Mouse (Mus musculus): ENCODE results near the gene Sesn3. TPM values are rescaled to one million over a fixed set of nuclear protein-coding genes. Genes with fewer than 3 reads are reported as not detected.

Gene Sesn3
- total and polyA plus RNA-seq, 3 experiments: 1.5 to 6.0 TPM; not detected in 1

- TF ChIP-seq EP300 (IDR thresholded peaks at IDR 0.05; ENCODE audit: low read depth in 1 of 2, low read length in 2 of 2) (peak in 1 of 2 experiments; percentile 28; a peak in 1 of 4 replicates), RAD21 (IDR thresholded peaks at IDR 0.05; ENCODE audit: low read depth, low read length) (no peak), MAFK (IDR thresholded peaks at IDR 0.05; ENCODE audit: borderline replicate concordance, low read depth, low read length) (peak; percentile 99), ETS1 (IDR thresholded peaks at IDR 0.05; ENCODE audit: low read depth, low read length) (no peak)
- Histone ChIP-seq H3K79me2 (ENCODE audit: control insufficient read depth, insufficient read depth, low read length, poor library complexity) (no peaks in the 10 kb centered on the region), H3K27ac (ENCODE audit: control insufficient read depth, low read depth, low read length) (no peak overlapping the region), H3K4me1 (ENCODE audit: control insufficient read depth in 1 of 2, insufficient read depth in 2 of 2, low read length in 2 of 2) (peaks cover 0 to 9% of the 10 kb centered on the region in 2 experiments; a peak in 3 of 4 replicates), H3K27me3 (ENCODE audit: control insufficient read depth in 1 of 2, insufficient read depth in 2 of 2, low read length in 2 of 2) (peaks cover 6 to 13% of the 10 kb centered on the region in 2 experiments; a peak in 3 of 4 replicates), H3K9me3 (replicated peaks; ENCODE audit: insufficient read depth, low read length) (no peaks in the 10 kb centered on the region), H3K36me3 (ENCODE audit: control insufficient read depth in 1 of 2, insufficient read depth in 2 of 2, low read length in 2 of 2) (peaks cover 0 to 12% of the 10 kb centered on the region in 2 experiments; a peak in 2 of 4 replicates), H3K9ac (ENCODE audit: control insufficient read depth, low read depth, low read length, poor library complexity, severe bottlenecking) (no peak overlapping the region), H3K4me3 (ENCODE audit: control insufficient read depth in 1 of 2, insufficient read depth in 1 of 2, low read depth in 2 of 2, low read length in 2 of 2) (peak overlapping the region in 1 of 2 experiments; percentile 61; a peak in 2 of 4 replicates)
- DNase-seq (ENCODE audit: low read depth, low spot score): peak; percentile 40
Observed at GRCm38 (mm10) chr9:14277365-14277991, 2.6 kb downstream of the Sesn3 start.

GRCm38 (mm10) chr9:14280696-14281095 is 5.8 kb downstream of the Sesn3 start:
- Histone ChIP-seq H3K27me3 (ENCODE audit: control insufficient read depth in 1 of 2, insufficient read depth in 2 of 2, low read length in 2 of 2) (peaks cover 8 to 13% of the 10 kb centered on the region in 2 experiments), H3K79me2 (ENCODE audit: control insufficient read depth, insufficient read depth, low read length, poor library complexity) (no peaks in the 10 kb centered on the region), H3K4me1 (ENCODE audit: control insufficient read depth in 1 of 2, insufficient read depth in 2 of 2, low read length in 2 of 2) (peaks cover 0 to 5% of the 10 kb centered on the region in 2 experiments; a peak in 3 of 4 replicates), H3K9me3 (replicated peaks; ENCODE audit: insufficient read depth, low read length) (no peaks in the 10 kb centered on the region), H3K27ac (ENCODE audit: control insufficient read depth, low read depth, low read length) (no peak overlapping the region), H3K9ac (ENCODE audit: control insufficient read depth, low read depth, low read length, poor library complexity, severe bottlenecking) (no peak overlapping the region), H3K4me3 (ENCODE audit: control insufficient read depth in 1 of 2, insufficient read depth in 1 of 2, low read depth in 2 of 2, low read length in 2 of 2) (no peak overlapping the region), H3K36me3 (ENCODE audit: control insufficient read depth in 1 of 2, insufficient read depth in 2 of 2, low read length in 2 of 2) (peaks cover 0 to 7% of the 10 kb centered on the region in 2 experiments; a peak in 2 of 4 replicates)
- no peak for DNase-seq (ENCODE audit: low read depth, low spot score)
- TF ChIP-seq ZC3H11A (IDR thresholded peaks at IDR 0.05; ENCODE audit: low read depth, low read length) (no peak), MXI1 (IDR thresholded peaks at IDR 0.05; ENCODE audit: low read depth, low read length) (no peak), MYC (IDR thresholded peaks at IDR 0.05; ENCODE audit: low read depth, low read length) (no peak), CHD1 (IDR thresholded peaks at IDR 0.05; ENCODE audit: low read depth, low read length) (no peak), TCF12 (IDR thresholded peaks at IDR 0.05; ENCODE audit: low read depth, low read length) (no peak), BHLHE40 (IDR thresholded peaks at IDR 0.05; ENCODE audit: borderline replicate concordance, low read depth, low read length) (no peak)

GRCm38 (mm10) chr9:14285036-14285435 is 10.2 kb downstream of the Sesn3 start:
- TF ChIP-seq ZMIZ1 (IDR thresholded peaks at IDR 0.05; ENCODE audit: low read depth, low read length): no peak
- TF ChIP-seq MYC (IDR thresholded peaks at IDR 0.05; ENCODE audit: low read depth, low read length): no peak
- TF ChIP-seq SMC3 (IDR thresholded peaks at IDR 0.05; ENCODE audit: low read depth, low read length): no peak
- TF ChIP-seq TCF12 (IDR thresholded peaks at IDR 0.05; ENCODE audit: low read depth, low read length): no peak
- no peak for TF ChIP-seq MAZ (IDR thresholded peaks at IDR 0.05; ENCODE audit: low read depth, low read length)
- no peak for TF ChIP-seq RAD21 (IDR thresholded peaks at IDR 0.05; ENCODE audit: low read depth, low read length)
- no peak for TF ChIP-seq TBP (IDR thresholded peaks at IDR 0.05; ENCODE audit: low read depth, low read length)
- no peak for TF ChIP-seq GATA1 (IDR thresholded peaks at IDR 0.05; ENCODE audit: low read depth, low read length)
- TF ChIP-seq CTCF (IDR thresholded peaks at IDR 0.05 in 2 of 3, conservative IDR thresholded peaks at IDR 0.05 in 1 of 3; ENCODE audit: control insufficient read depth in 1 of 3, insufficient read depth in 1 of 3, low read depth in 2 of 3, low read length in 3 of 3, poor library complexity in 1 of 3, severe bottlenecking in 1 of 3): no peak
- TF ChIP-seq POLR2AphosphoS2 (IDR thresholded peaks at IDR 0.05; ENCODE audit: low read length): no peak
- no peak for TF ChIP-seq USF1 (IDR thresholded peaks at IDR 0.05; ENCODE audit: low read depth, low read length)
- no peak for TF ChIP-seq CHD2 (IDR thresholded peaks at IDR 0.05; ENCODE audit: low read length)
- no peak for TF ChIP-seq ZKSCAN1 (IDR thresholded peaks at IDR 0.05; ENCODE audit: low read depth, low read length)
- no peak for TF ChIP-seq MXI1 (IDR thresholded peaks at IDR 0.05; ENCODE audit: low read depth, low read length)
- TF ChIP-seq KAT2A (conservative IDR thresholded peaks at IDR 0.05; ENCODE audit: low read depth, low read length): no peak
- TF ChIP-seq MAX (IDR thresholded peaks at IDR 0.05; ENCODE audit: low read length): no peak
- H3K27me3 ChIP-seq (ENCODE audit: control insufficient read depth in 1 of 2, insufficient read depth in 2 of 2, low read length in 2 of 2): peaks cover 6% of the 10 kb centered on the region in 2 experiments
- no peak for DNase-seq (ENCODE audit: low read depth, low spot score)

More at GRCm38 (mm10) chr9:14285036-14285435, 10.2 kb downstream of the Sesn3 start:
- Histone ChIP-seq H3K4me3 (ENCODE audit: control insufficient read depth in 1 of 2, insufficient read depth in 1 of 2, low read depth in 2 of 2, low read length in 2 of 2) (no peak overlapping the region), H3K79me2 (ENCODE audit: control insufficient read depth, insufficient read depth, low read length, poor library complexity) (no peaks in the 10 kb centered on the region), H3K9ac (ENCODE audit: control insufficient read depth, low read depth, low read length, poor library complexity, severe bottlenecking) (no peak overlapping the region), H3K4me1 (ENCODE audit: control insufficient read depth in 1 of 2, insufficient read depth in 2 of 2, low read length in 2 of 2) (no peaks in the 10 kb centered on the region), H3K36me3 (ENCODE audit: control insufficient read depth in 1 of 2, insufficient read depth in 2 of 2, low read length in 2 of 2) (no peaks in the 10 kb centered on the region), H3K9me3 (replicated peaks; ENCODE audit: insufficient read depth, low read length) (no peaks in the 10 kb centered on the region), H3K27ac (ENCODE audit: control insufficient read depth, low read depth, low read length) (no peak overlapping the region)

Data from MEL (cell line).